Mouse (Mus musculus): ENCODE results near the gene Zcwpw1.

GRCm38 (mm10) chr5:137796606-137797005, 9.0 kb downstream of the Zcwpw1 start:
- TF ChIP-seq MAFK (IDR thresholded peaks at IDR 0.05; ENCODE audit: insufficient read depth, low read depth, low read length) = no peak
- TF ChIP-seq ZNF384 (IDR thresholded peaks at IDR 0.05; ENCODE audit: low read depth, low read length) = no peak
- TF ChIP-seq CHD2 (IDR thresholded peaks at IDR 0.05; ENCODE audit: low read depth, low read length) = no peak
- no peak for TF ChIP-seq HCFC1 (IDR thresholded peaks at IDR 0.05; ENCODE audit: borderline replicate concordance, insufficient read depth, low read length)
